Mouse (Mus musculus) cerebellum, adult 9-11 months (tissue): ENCODE results near the gene Fibin.

Experiments
- DNase-seq: peaks from one replicate; pipeline ENCODE4 v3.0.0; 2022

The Fibin gene

GRCm38 (mm10) chr2:110313305-110313824 is 49.6 kb downstream of the Fibin start:
- DNase-seq, result no peak
